Mouse (Mus musculus) CH12.LX (cell line): ENCODE results near the gene Tspan14. TPM values are rescaled to one million over a fixed set of nuclear protein-coding genes. Genes with fewer than 3 reads are reported as not detected.

ENCODE experiments used
- DNase-seq: peaks from one replicate; pipeline ENCODE4 v3.0.0-alpha.2; 2013; ENCODE audit errors: extremely low read depth
- H3K27ac ChIP-seq: 2 replicates; pipeline ENCODE4 v1.5.1; 2012; ENCODE audit warnings: low read depth, mild to moderate bottlenecking, control low read depth, moderate library complexity; ENCODE audit not compliant: insufficient read depth
- H3K27me3 ChIP-seq: replicated peaks from 2 replicates; pipeline ENCODE3; 2012; ENCODE audit warnings: inconsistent platforms
- H3K36me3 ChIP-seq, 2 experiments: replicated peaks in 1 of 2; 2 replicates each; pipeline versions ENCODE3 to v1.6.1; 2012; ENCODE audit warnings: inconsistent platforms in 1 of 2, low read length in 1 of 2, mild to moderate bottlenecking in 1 of 2, mixed read lengths in 1 of 2, moderate library complexity in 1 of 2; ENCODE audit not compliant: control insufficient read depth in 1 of 2, insufficient read depth in 1 of 2
- H3K4me1 ChIP-seq, 2 experiments: 2 replicates each; pipeline ENCODE4 v1.6.1; 2012; ENCODE audit warnings: inconsistent platforms in 1 of 2, moderate library complexity in 1 of 2; ENCODE audit not compliant: insufficient read depth in 2 of 2, control insufficient read depth in 1 of 2
- H3K4me2 ChIP-seq: 2 replicates; pipeline ENCODE4 v1.6.1; 2012; ENCODE audit warnings: low read depth, mild to moderate bottlenecking, control low read depth; ENCODE audit not compliant: poor library complexity, insufficient read depth, severe bottlenecking
- H3K4me3 ChIP-seq, 3 experiments: fragments of 150-350 bp in 1 of 3; sonication (generic) in 1 of 3; replicated peaks in 1 of 3; 2 replicates each; pipeline versions ENCODE3 to v1.5.1; 2011 to 2012; ENCODE audit warnings: low read depth in 2 of 3, low read length in 2 of 3, mild to moderate bottlenecking in 2 of 3, moderate library complexity in 2 of 3, control low read depth in 1 of 3, improper control_type of control experiment in 1 of 3, inconsistent platforms in 1 of 3, mixed read lengths in 1 of 3; ENCODE audit not compliant: poor library complexity in 1 of 3
- H3K79me2 ChIP-seq: replicated peaks from 2 replicates; pipeline ENCODE4 v1.6.1; 2012; ENCODE audit warnings: mild to moderate bottlenecking, moderate library complexity; ENCODE audit not compliant: control insufficient read depth, poor library complexity, insufficient read depth, severe bottlenecking; ENCODE audit errors: extremely low read depth
- H3K9ac ChIP-seq: 2 replicates; pipeline ENCODE4 v1.6.1; 2012; ENCODE audit warnings: low read depth, mild to moderate bottlenecking, control low read depth, moderate library complexity; ENCODE audit not compliant: insufficient read depth
- H3K9me3 ChIP-seq: replicated peaks from 2 replicates; pipeline ENCODE3; 2012; ENCODE audit warnings: low read length, inconsistent platforms, mixed read lengths
- BHLHE40 ChIP-seq: IDR thresholded peaks from 2 replicates; pipeline ENCODE4 v1.6.1; 2011; ENCODE audit warnings: mild to moderate bottlenecking, low read depth, low read length, improper control_type of control experiment
- ELF1 ChIP-seq: IDR thresholded peaks from 2 replicates; pipeline ENCODE4 v1.6.1; 2014; ENCODE audit warnings: low read depth, mild to moderate bottlenecking, inconsistent platforms, low read length, improper control_type of control experiment
- EP300 ChIP-seq: IDR thresholded peaks from 2 replicates; pipeline ENCODE4 v1.6.1; 2011; ENCODE audit warnings: low read length, improper control_type of control experiment
- ETS1 ChIP-seq: conservative IDR thresholded peaks from 2 replicates; pipeline ENCODE4 v1.6.1; 2012; ENCODE audit warnings: low read depth, mild to moderate bottlenecking, inconsistent platforms, low read length, improper control_type of control experiment, moderate library complexity
- HCFC1 ChIP-seq: IDR thresholded peaks from 2 replicates; pipeline ENCODE4 v1.6.1; 2012; ENCODE audit warnings: low read depth, mild to moderate bottlenecking, inconsistent platforms, low read length, improper control_type of control experiment
- JUND ChIP-seq: conservative IDR thresholded peaks from 2 replicates; pipeline ENCODE4 v1.6.1; 2011; ENCODE audit warnings: low read depth, low read length, improper control_type of control experiment
- MAFK ChIP-seq: IDR thresholded peaks from 2 replicates; pipeline ENCODE4 v1.6.1; 2011; ENCODE audit warnings: low read length, improper control_type of control experiment; ENCODE audit not compliant: insufficient replicate concordance
- MEF2A ChIP-seq: IDR thresholded peaks from 2 replicates; pipeline ENCODE4 v1.6.1; 2014; ENCODE audit warnings: low read depth, mild to moderate bottlenecking, inconsistent platforms, low read length, improper control_type of control experiment, borderline replicate concordance
- NELFE ChIP-seq: IDR thresholded peaks from 2 replicates; pipeline ENCODE4 v1.6.1; 2011; ENCODE audit warnings: low read depth, low read length, improper control_type of control experiment
- RCOR1 ChIP-seq: conservative IDR thresholded peaks from 2 replicates; pipeline ENCODE4 v1.6.1; 2012; ENCODE audit warnings: low read depth, mild to moderate bottlenecking, inconsistent platforms, low read length, improper control_type of control experiment
- SIN3A ChIP-seq: IDR thresholded peaks from 2 replicates; pipeline ENCODE4 v1.6.1; 2012; ENCODE audit warnings: low read length, improper control_type of control experiment, inconsistent platforms
- TCF12 ChIP-seq: IDR thresholded peaks from 2 replicates; pipeline ENCODE4 v1.6.1; 2014; ENCODE audit warnings: low read depth, mild to moderate bottlenecking, inconsistent platforms, low read length, improper control_type of control experiment
- UBTF ChIP-seq: IDR thresholded peaks from 2 replicates; pipeline ENCODE4 v1.6.1; 2012; ENCODE audit warnings: low read depth, mild to moderate bottlenecking, inconsistent platforms, low read length, improper control_type of control experiment, moderate library complexity
- USF1 ChIP-seq: IDR thresholded peaks from 2 replicates; pipeline ENCODE4 v1.6.1; 2014; ENCODE audit warnings: low read depth, mild to moderate bottlenecking, inconsistent platforms, low read length, improper control_type of control experiment
- ZMIZ1 ChIP-seq: IDR thresholded peaks from 2 replicates; pipeline ENCODE4 v1.6.1; 2012; ENCODE audit warnings: low read depth, mild to moderate bottlenecking, inconsistent platforms, low read length, improper control_type of control experiment
- ZNF384 ChIP-seq: IDR thresholded peaks from 2 replicates; pipeline ENCODE4 v1.6.1; 2012; ENCODE audit warnings: low read depth, low read length, improper control_type of control experiment, inconsistent platforms
- dilution Hi-C: fragments of 300-500 bp; cut with MboI; formaldehyde crosslinking; loops from 2 replicates; pipeline ENCODE4 v1.14.3; 2020; ENCODE audit warnings: low sequenced_read_pairs; ENCODE audit not compliant: extremely low pct_unique_long_range_greater_than_20kb, extremely low pct_ligation_motif_present
- in situ Hi-C: fragments of 300-500 bp; cut with MboI; formaldehyde crosslinking; loops from 3 replicates; pipeline ENCODE4 v1.14.3; 2019; ENCODE audit warnings: low sequenced_read_pairs, low pct_ligation_motif_present, low pct_unique_long_range_greater_than_20kb, mixed read lengths
- polyA plus RNA-seq: library from polyadenylated mRNA; unstranded; fragments of >175 nt; gene quantifications from 2 replicates; pipeline ENCODE4 v1.2.1, GENCODE M21; 2012; ENCODE audit warnings: low read depth; ENCODE audit not compliant: insufficient read length
- total RNA-seq, 2 experiments: library from RNA; depleted of rRNA; stranded (reverse); fragments of 300-350 nt in 1 of 2; fragments of >200 nt in 1 of 2; gene quantifications; 2 replicates each; pipeline ENCODE4 v1.2.3; 2012 to 2014

Tspan14 gene
- total and polyA plus RNA-seq, 3 experiments: 11.6 to 19.1 (median 14.9) TPM

- Histone ChIP-seq H3K9me3 (no peaks in the 10 kb centered on the region), H3K4me2 (peak overlapping the region; percentile 79), H3K9ac (no peak overlapping the region), H3K36me3 (peaks cover 0 to 2% of the 10 kb centered on the region in 2 experiments)
- in situ Hi-C loops: no loop called here
- dilution Hi-C loops: no loop called here
- TF ChIP-seq RCOR1 (no peak), JUND (no peak), ETS1 (peak; percentile 73), TCF12 (peak; percentile 75), EP300 (peak; percentile 51), BHLHE40 (no peak), SIN3A (0 out of 2 replicates have a peak, but pooled peaks have one; percentile 43), ELF1 (no peak), MAFK (no peak), ZMIZ1 (no peak), UBTF (no peak), NELFE (no peak), HCFC1 (no peak)
- TF ChIP-seq, all 38 proteins: peak for 4
- peak overlapping the region; percentile 69 for H3K27ac ChIP-seq
- H3K79me2 ChIP-seq: peaks cover 45% of the 10 kb centered on the region
- DNase-seq: no peak
- H3K27me3 ChIP-seq: no peaks in the 10 kb centered on the region
- H3K4me1 ChIP-seq: peaks cover 46 to 95% of the 10 kb centered on the region in 2 experiments
- H3K4me3 ChIP-seq: no peak overlapping the region
Observed at GRCm38 (mm10) chr14:40952715-40953114, 13.9 kb downstream of the Tspan14 start.

GRCm38 (mm10) chr14:40952301-40952700, 14.3 kb downstream of the Tspan14 start:
- Histone ChIP-seq H3K9me3 (no peaks in the 10 kb centered on the region), H3K4me2 (no peak overlapping the region), H3K9ac (no peak overlapping the region), H3K27me3 (no peaks in the 10 kb centered on the region), H3K4me3 (no peak overlapping the region), H3K36me3 (peaks cover 0 to 2% of the 10 kb centered on the region in 2 experiments), H3K27ac (no peak overlapping the region), H3K79me2 (peaks cover 42% of the 10 kb centered on the region), H3K4me1 (peaks cover 46 to 94% of the 10 kb centered on the region in 2 experiments)
- in situ Hi-C loops (no loop called here), dilution Hi-C loops (no loop called here)
- DNase-seq: no peak
- no peak for TF ChIP-seq MEF2A
- no peak for TF ChIP-seq USF1
- TF ChIP-seq ZNF384: peak; percentile 52; the same call in 1 of the 2 replicates
- TF ChIP-seq, all 38 proteins: peak for 1
